Mouse (Mus musculus): Measurements from ENCODE around the gene Slc22a14. TPM values are rescaled to one million over a fixed set of nuclear protein-coding genes. Genes with fewer than 3 reads are reported as not detected.
"Not testable (repeated sequence)": the region's sequence is repeated elsewhere in the genome, so short reads cannot be mapped to it uniquely, and the experiment has no call there.

Slc22a14 gene
- total RNA-seq (2022): under 1 TPM in 2 of 4 experiments, not detected in 2; 0.31 to 0.47 TPM

- DNase-seq (ENCODE audit: low spot score): no peak
Measured at GRCm38 (mm10) chr9:119365284-119365683, at the start of gene Slc22a14. Slc22a14 (minus strand) TSS chr9:119365553.

GRCm38 (mm10) chr9:119409864-119410263 lies 44.5 kb upstream of the Slc22a14 start:
- no peak for DNase-seq (ENCODE audit: low spot score)

GRCm38 (mm10) chr9:119408898-119409664 lies 43.7 kb upstream of the Slc22a14 start:
- DNase-seq (ENCODE audit: low spot score): no peak

- no peak for DNase-seq (ENCODE audit: low spot score)
Measured at GRCm38 (mm10) chr9:119407884-119408283, 42.5 kb upstream of the Slc22a14 start.

DNA sequence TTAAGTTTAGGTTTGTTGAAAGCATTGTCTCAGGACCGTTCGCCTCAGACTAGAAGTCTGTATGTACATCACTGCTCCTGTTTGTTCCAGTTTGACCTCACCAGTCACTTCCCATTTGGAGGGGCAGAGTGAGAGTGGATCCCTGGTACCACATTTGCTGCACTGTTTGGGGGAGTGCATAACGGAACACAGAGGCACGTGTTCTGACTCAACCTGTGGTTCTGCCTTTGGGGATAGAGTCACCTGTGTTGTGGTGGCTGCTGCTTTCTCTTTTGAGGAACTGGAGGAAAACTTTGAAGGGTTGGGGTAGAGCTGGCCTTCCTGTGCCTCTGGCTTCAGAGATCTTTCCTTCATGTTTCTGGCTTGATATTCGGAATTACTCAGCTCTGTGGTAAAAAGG lies 38.7 kb upstream of the Slc22a14 start:
- no peak for DNase-seq (ENCODE audit: low spot score)

- peak; percentile 16 for DNase-seq (ENCODE audit: low spot score)
Measured at GRCm38 (mm10) chr9:119403236-119403641, 37.9 kb upstream of the Slc22a14 start.

DNA sequence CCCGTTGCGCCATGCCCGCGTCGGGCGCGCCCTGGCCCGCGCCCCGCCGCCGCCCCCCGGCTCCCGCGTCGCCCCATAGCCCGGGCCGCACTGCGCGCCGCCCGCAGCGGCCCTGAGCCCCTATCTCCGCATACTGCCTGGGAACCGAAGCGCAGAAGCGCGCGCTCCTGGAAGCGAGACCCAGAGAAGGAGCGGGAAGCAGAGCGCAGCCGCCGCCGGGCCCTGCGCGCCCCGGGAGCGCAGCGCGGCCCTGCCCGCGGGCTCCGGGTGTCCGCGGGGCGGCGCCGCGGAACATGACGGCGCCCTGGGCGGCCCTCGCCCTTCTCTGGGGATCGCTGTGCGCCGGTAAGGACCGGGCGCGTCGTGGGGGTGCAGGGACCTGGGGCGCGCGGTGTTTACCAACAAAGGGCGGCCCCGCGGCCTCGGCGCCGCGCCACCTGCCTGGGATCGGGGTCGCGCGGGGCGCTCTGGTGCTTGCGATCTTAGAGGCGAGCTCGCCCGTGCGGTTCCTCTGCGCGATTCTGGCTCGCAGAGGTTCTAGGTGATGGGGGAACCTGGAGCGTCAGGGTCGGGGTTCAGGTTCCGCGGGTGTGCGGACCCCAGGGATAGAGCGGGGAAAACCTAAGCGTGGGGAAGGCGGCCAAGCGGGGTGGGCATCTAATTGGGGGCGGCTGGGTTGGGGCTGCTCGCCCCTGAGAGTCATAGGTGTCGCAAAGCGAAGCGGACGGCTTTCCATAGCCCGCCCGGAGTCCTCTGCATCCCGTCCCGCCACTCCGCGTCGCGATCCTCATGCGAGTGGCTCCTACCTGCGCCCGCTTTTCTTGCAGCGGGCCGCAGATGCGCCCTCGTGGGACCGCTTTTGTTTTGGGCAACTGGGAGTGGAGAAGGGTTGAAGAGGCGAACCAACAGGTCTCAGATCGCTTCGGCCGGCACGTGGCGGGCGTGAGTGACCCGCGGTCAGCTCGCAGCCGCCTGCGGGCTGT lies 37.2 kb upstream of the Slc22a14 start:
- peak; percentile 24 for DNase-seq (ENCODE audit: low spot score)

DNA sequence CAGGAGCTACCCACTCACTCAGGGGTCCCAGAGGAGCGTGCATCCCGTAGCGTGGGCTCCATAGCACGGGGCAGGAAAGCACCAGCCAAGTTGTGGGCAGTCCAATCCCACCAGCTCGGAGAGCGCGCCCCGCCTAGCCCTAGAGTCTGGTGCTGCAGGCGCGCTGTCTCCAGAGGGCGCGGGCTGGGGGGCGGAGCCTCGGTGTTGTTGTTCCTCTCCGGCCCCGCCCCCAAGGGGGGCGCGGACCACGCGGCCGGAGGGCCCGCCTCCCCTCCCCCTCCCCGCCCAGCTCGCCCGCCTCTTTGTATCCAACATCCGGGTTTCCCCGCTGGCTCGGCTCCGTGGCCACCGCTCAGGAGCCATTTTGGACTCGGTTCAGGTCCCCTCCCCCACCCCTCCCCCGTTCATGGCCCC lies 36.5 kb upstream of the Slc22a14 start, which contains the start of gene Acvr2b:
Gene Acvr2b, plus strand, starts transcription at position 318 of the 414 bp plus-strand sequence.
- peak; percentile 89 for DNase-seq (ENCODE audit: low spot score)

DNA sequence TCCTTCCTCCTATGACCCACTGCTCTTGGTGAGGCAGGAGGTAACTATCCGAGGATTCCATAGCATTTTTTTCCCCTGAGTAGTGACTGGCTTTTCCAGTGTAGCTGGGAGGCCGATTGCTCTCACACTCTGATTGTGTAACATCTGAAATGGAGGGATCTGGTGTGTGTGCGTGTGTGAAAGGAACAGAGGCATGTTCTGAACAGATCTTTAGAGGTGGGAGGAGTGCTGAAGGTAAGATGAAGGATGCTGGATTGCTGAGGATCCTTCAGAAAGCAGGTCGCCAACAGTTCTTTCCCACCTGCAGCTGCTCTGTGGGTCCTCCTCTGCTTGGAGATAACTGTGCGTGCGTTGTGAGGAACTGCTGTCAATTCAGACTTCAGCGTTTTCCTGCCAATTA lies 36.0 kb upstream of the Slc22a14 start:
- DNase-seq (ENCODE audit: low spot score): peak; percentile 16

DNA sequence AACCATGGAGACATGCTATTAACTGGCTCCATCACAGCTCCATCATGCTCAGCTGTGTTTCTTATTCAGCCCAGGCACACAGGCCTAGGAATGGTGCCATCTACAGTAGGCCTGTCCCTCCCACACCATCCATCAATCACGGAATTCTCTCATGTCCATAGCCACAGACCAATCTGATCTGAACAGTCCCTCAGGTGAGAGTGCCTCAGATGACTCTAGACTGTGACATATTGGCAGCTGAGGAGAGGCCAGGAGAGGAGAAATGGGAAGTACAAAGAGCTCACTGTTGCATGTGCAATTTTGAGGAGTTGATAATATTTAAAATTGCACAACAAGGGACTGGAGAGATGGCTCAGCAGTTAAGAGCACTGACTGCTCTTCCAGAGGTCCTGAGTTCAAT lies 29.5 kb upstream of the Slc22a14 start:
- DNase-seq (ENCODE audit: low spot score): no peak

DNA sequence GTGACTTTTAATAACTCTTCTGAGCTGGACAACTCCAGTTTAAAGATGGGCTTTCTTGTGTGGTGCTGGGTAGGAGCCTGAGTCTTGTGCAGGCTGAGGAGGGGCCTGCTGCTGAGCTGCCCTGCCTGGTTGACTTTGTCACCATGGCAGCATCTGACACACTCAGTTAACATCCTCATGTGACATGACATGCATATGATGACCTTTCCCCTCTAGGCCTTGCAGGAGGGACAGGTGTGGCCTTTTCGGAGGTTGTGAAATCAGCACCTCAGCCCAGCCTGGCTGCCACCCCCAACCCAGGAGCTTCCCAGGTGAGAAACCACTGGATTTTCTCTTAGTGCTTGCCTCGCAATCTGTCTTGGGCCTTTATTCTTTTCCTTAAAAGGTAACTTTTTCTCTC lies 24.9 kb upstream of the Slc22a14 start:
- no peak for DNase-seq (ENCODE audit: low spot score)

GRCm38 (mm10) chr9:119388956-119389355 lies 23.6 kb upstream of the Slc22a14 start:
- DNase-seq (ENCODE audit: low spot score): no peak

DNA sequence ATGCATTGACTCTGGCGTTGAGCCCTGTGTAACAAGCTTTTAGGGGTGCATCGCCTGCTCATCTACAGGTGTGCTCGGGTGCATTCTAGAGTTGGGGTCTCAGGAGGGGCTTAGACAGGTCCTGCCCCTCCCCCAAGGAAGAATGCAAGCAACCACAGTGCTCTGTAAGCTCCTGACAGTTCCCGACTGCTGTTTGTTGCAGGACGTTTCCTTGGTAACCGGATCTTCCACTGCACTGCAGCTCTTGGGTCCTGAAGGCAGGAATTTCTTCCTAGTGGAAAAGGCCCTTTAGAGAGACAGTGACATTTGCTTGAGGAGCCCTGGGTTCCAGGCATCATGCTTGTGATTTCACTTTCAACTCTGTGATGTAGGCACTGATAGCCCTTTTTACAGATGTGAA lies 17.2 kb upstream of the Slc22a14 start:
- DNase-seq (ENCODE audit: low spot score): no peak

- no peak for DNase-seq (ENCODE audit: low spot score)
Measured at GRCm38 (mm10) chr9:119378231-119378630, 12.9 kb upstream of the Slc22a14 start.

- no peak for DNase-seq (ENCODE audit: low spot score)
Measured at GRCm38 (mm10) chr9:119375556-119375955, 10.2 kb upstream of the Slc22a14 start.

DNA sequence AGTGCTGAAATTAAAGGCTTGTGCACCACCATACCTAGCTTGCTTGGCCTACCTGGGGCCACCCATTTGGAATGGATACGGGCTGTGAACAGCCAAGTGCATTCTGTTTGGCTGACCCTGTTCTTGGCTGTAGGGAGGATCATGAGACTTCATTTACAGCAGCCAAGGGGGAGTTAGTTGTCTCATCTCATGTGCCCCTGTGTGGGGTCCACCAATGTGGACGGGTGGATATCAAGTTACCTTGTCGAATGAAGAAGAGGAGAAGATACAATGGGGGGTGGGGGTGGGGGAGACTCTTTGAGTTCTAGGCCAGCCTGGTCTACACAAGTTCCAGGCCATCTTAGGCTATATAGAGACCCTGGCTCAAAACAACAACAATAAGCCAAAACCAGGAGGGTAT lies 9.7 kb upstream of the Slc22a14 start:
- no peak for DNase-seq (ENCODE audit: low spot score)

- DNase-seq (ENCODE audit: low spot score): no peak
Measured at GRCm38 (mm10) chr9:119371251-119371650, 5.9 kb upstream of the Slc22a14 start.

DNA sequence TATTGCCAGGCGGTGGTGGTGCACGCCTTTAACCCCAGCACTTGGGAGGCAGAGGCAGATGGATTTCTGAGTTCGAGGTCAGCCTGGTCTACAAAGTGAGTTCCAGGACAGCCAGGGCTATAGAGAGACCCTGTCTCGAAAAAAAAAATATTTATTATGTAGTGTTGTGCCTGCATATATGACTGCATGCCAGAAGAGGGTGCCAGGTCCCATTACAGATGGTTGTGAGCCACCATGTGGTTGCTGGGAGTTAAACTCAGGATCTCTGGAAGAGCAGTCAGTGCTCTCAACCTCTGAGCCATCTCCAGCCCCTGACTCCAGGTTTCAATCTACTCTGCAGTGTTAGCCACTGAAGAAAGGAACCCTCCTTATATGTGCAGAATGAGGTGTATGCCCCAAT lies 5.4 kb upstream of the Slc22a14 start:
- DNase-seq (ENCODE audit: low spot score): not testable (repeated sequence)

GRCm38 (mm10) chr9:119368367-119368766 lies 3.0 kb upstream of the Slc22a14 start:
- no peak for DNase-seq (ENCODE audit: low spot score)

DNA sequence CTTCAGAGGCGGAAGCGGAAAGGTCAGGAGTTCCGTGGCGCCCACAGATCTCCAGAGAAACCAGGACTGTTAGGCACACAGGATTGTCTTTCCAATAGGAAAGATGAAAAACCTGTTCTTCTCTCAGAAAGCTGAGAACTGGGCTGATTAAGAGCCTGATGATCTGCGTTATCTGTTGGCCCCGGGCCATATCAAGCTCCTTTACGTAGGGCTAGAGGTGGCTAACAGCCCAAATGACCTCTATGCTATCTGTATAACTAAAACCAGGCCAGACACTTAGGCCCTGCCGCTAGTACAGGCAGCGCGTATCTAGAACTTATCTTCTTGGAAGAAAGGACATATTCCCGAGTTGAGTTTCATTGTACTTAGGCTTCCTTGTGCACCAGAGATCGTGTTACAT lies 2.1 kb downstream of the Slc22a14 start:
- no peak for DNase-seq (ENCODE audit: low spot score)

GRCm38 (mm10) chr9:119361416-119361815 lies 3.9 kb downstream of the Slc22a14 start:
- no peak for DNase-seq (ENCODE audit: low spot score)

DNA sequence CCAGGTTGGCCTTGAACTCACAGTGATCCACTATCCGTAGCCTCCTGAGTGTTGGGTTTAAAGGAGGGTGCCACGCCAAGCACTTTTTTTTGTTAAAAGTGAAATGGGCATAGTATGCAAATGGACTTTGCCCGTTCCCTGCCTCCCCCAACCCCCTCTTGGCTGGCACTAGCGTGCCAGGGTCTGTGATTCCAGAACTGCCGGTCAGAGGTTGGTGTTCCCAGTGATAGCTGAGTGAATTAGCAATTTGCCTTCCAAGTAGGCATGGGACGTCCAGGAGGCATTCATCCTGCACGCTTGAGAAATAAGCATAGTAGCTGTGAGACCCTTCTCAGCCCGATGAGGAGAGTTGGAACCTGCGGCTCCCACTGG lies 7.3 kb downstream of the Slc22a14 start:
- DNase-seq (ENCODE audit: low spot score): no peak
